Mouse (Mus musculus): ENCODE measurements around the gene Tmem203.

Tmem203 gene

DNA sequence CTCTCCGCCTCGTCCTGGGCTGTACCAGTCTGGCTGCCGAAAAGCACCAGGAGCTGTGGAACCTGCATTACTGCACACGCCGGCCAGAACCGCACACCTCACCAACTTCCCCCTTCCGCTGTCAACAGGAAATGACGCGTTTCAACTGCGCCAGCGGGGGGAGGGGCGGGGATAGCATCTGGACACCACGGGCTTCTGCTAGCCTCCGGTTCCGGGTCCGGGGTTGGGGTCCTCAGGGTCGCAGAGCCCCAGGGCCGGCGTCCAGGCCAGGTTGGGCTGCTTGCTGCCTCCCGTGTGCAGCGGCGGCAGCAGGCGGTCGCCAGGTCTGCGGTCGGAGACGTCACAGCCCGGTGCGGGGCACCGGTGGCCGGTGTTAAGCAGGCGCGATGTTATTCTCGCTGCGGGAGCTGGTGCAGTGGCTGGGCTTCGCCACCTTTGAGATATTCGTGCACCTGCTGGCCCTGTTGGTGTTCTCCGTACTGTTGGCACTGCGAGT lies at the start of gene Tmem203:
Gene Tmem203, plus strand, starts transcription at position 156 of the 496 bp plus-strand sequence.
- peak; percentile 71 to 83 for DNase-seq (ENCODE audit: low spot score in 2 of 2)

- no peak for DNase-seq (ENCODE audit: low spot score in 2 of 2)
Observed at GRCm38 (mm10) chr2:25207593-25207992, 47.6 kb upstream of the Tmem203 start.

GRCm38 (mm10) chr2:25210686-25211085 lies 44.6 kb upstream of the Tmem203 start:
- no peak for DNase-seq (ENCODE audit: low spot score in 2 of 2)

- peak; percentile 70 to 78 for DNase-seq (ENCODE audit: low spot score in 2 of 2)
Observed at GRCm38 (mm10) chr2:25211121-25211670, 44.0 kb upstream of the Tmem203 start, which contains the start of gene Nelfb. Nelfb (minus strand) TSS chr2:25211489.

GRCm38 (mm10) chr2:25213266-25213865 lies 41.9 kb upstream of the Tmem203 start:
- no peak for DNase-seq (ENCODE audit: low spot score in 2 of 2)

GRCm38 (mm10) chr2:25214444-25214843 lies 40.8 kb upstream of the Tmem203 start, which contains the start of gene Stpg3:
Stpg3 (minus strand) TSS chr2:25214637.
- no peak for DNase-seq (ENCODE audit: low spot score in 2 of 2)

GRCm38 (mm10) chr2:25217666-25218065 lies 37.6 kb upstream of the Tmem203 start:
- DNase-seq (ENCODE audit: low spot score in 2 of 2), result no peak

GRCm38 (mm10) chr2:25218445-25218844 lies 36.8 kb upstream of the Tmem203 start, which contains the start of gene Fam166a:
Fam166a (plus strand) TSS chr2:25218745.
- DNase-seq (ENCODE audit: low spot score in 2 of 2), result no peak

DNA sequence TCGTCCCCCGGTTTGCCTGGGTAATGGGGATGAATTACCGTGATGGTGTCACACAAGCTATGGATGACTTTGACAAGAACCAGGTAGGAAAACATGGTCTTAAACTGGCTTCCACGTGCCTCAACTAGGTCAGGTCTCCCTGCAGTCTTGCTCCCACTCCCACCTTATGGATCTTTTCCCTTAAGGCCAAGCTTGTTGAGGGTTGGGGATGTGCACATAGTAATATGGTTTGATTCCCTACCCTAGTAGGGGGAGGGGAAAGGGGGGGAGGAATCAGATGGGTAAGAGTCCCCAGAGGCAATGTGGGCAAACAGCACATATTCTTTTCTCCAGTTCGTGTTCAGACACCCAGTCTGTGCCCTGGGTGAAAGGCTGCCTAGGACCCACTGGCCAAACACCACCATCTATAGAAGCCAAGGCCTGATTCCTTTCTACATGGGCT lies 33.9 kb upstream of the Tmem203 start:
- no peak for DNase-seq (ENCODE audit: low spot score in 2 of 2)

DNA sequence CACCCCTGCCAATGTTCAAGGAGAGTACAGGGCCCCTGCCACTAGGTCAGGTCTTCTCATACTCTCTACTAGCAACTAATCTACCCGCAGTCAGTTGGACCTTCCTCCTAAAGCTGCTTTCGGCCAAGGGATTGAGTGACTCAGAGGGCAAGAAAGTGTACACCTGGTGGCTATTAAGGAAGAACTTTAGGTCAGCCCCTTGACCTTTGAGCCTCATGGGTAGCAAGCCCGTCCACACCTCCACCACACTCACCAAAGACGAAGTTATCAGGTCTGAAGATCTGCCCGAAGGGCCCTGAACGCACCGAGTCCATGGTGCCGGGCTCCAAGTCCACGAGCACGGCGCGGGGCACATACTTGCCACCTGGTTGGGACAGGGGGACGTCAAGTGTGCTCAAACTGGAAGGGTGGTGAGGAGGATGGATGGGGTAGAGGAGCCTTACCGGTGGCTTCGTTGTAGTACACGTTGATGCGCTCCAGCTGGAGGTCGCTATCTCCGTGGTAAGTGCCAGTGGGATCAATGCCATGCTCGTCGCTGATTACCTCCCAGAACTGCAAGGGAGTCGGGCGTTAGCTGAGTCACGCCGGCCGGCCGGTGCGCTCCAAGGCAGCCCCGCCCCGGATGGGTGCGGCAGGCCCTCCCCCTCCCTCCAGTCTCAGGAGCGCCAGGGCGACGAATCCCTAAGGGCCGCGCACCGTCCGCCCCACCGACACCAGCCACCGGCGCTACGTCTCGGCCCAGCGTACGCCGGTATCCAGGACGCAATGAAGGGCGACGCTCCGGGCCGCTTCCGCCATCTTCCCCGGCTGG lies 31.4 kb upstream of the Tmem203 start:
- peak in 1 of 2 experiments; percentile 47 for DNase-seq (ENCODE audit: low spot score in 2 of 2)

DNA sequence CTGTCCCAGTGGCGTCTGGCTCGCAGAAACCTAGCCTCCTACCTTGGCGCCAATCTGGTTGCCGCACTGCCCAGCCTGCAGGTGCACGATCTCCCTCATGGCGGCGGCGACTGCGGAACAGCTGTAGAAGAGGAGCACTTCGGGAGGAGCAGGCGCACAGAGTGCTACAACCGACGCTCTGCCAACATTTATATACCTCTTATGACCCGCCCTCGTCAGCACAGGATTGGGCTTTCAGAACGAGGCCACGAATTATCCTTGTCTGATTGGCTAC lies 30.8 kb upstream of the Tmem203 start, which contains the start of gene Tubb4b:
Gene Tubb4b, minus strand, starts transcription at position 211 of the 274 bp plus-strand sequence.
- no peak for DNase-seq (ENCODE audit: low spot score in 2 of 2)

DNA sequence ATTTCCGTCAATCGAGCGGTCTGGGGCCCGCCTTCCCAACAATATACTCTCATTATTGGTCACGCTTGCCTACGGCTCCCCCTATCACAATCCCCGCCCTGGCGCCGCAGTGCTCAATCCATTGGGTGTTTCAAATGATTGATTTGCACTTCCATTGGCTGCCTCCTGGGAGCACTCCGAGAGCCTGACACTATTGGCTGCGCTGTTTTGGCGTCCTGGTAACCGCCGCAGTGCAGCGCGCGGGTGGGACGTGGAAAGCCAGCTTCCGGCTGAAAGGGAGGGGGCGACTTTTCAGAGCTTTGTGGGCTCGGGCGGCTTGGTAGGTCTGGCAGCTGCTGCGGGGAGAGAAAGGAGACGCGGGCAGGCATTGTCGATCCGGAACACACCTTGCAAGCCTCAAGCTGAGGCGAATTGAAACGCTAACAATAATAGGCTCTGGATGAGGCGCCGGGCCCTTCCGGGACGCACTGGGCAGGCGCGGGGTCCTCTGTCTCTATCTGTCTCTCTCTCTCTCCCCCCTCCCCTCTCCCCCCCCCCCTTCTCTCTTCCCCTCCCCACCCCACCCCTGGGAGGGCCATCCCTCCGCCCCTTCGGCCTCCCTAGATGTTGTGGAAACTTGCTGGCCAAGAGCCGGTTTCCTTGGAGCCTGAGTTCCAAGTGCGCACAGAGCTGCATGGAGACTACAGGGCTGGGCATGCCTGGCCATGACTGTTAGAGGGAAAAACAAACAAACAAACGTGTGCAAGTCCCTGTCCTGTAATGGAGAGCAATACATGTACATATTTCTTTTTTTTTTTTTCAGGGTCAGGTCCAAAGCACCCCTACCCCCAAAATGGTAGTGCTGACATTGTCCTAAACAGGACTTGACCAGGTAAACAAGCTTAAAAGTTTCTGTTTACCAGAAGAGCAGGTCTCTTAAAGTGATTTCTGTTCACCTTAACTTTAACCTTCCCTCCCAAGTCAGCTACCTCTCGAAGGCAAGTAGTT lies 30.2 kb upstream of the Tmem203 start:
- peak; percentile 99 to 100 for DNase-seq (ENCODE audit: low spot score in 2 of 2)

DNA sequence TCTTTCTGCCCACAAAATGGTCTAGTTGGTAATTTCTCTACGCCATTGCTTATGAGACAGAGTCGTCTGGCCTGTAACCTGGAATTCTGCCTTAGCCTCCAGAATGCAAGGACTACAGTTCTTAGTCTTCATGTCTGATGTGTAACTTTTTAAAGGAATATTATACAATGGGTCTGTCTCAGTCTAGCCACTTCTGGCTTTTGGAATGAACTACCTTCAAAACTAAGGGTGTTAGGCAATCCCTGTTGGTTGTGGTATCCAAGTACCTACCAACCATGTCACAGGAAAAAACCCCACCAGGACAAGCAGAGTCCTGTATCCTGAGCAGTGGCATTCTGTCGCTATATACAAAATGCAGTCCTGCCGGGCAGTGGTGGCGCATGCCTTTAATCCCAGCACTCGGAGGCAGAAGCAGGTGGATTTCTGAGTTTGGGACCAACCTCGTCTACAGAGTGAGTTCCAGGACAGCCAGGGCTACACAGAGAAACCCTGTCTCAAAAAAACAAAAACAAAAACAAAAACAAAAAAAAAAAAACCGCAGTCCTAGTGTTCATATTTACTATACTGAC lies 29.3 kb upstream of the Tmem203 start:
- no peak for DNase-seq (ENCODE audit: low spot score in 2 of 2)

DNA sequence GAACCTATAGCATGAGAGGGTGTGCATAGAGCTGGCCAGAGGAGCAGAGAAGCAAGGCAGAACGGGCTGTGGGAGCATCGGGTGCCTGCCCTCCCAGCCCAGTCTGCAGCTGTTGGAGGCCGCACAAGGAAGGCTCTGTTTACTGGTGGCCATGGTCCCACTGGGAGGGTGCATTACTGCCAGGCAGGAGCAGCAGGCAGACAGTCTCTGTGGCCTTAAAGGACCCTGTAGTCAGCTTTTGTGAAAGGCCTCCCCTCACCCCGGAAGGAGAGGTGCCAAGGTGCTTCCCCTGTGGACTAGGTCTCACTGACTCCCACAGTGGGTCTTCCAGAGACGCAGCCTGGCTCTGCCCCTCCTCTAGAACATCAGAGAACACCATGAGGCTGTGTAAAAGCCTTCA lies 28.4 kb upstream of the Tmem203 start:
- DNase-seq (ENCODE audit: low spot score in 2 of 2), result peak; percentile 40 to 52

GRCm38 (mm10) chr2:25227406-25227805 lies 27.8 kb upstream of the Tmem203 start:
- no peak for DNase-seq (ENCODE audit: low spot score in 2 of 2)

- peak; percentile 64 to 77 for DNase-seq (ENCODE audit: low spot score in 2 of 2)
Observed at GRCm38 (mm10) chr2:25228431-25228889, 26.8 kb upstream of the Tmem203 start.

DNA sequence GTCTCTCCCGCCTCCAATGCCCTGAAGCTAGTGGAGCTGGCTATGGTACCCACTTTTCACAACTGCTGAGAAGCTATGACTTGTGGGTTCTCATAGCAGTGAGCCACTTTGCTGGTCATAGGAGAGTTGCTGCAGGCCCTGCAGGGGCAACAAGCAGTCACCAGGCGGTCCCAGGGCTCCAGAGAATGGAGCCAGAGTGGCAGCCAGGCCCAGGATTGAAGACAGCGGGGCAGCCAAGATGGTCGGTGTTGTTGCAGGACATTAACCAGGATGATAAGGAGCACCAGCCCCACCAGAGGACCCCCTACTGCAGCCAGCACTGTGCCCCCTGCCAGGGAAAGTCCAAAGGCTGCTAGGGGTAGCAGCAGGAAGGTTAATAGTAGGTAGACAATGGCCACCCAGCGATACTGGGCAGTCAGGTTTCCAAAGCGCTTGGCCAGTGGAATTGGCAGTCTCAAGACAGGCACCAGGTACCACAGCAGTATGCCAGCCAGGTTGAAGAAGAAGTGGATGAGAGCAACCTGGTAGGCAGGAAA lies 26.2 kb upstream of the Tmem203 start:
- DNase-seq (ENCODE audit: low spot score in 2 of 2), result no peak

- no peak for DNase-seq (ENCODE audit: low spot score in 2 of 2)
Observed at GRCm38 (mm10) chr2:25229582-25229981, 25.7 kb upstream of the Tmem203 start.

DNA sequence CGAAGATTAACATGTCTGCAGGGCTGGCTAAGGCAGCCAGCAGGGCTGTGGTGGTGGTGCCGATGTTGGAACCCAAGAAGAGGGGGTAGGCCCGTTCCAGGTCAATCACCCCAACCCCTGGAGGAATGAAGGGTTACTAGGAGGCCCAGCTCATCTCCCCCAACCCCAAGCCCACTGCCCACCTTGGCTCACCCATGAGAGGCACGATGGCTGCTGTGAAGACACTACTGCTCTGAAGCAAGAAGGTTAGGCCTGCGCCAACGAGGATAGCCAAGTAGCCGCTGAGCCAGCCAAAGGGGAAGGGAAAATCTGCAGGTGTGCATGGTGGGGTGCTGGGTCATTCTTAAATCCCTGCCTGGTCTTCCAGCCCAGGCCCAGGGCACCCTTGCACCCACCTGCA lies 24.7 kb upstream of the Tmem203 start:
- DNase-seq (ENCODE audit: low spot score in 2 of 2), result no peak

GRCm38 (mm10) chr2:25231038-25231437 lies 24.2 kb upstream of the Tmem203 start:
- DNase-seq (ENCODE audit: low spot score in 2 of 2), result no peak

- no peak for DNase-seq (ENCODE audit: low spot score in 2 of 2)
Observed at GRCm38 (mm10) chr2:25233421-25233820, 21.8 kb upstream of the Tmem203 start.
